Mouse (Mus musculus) E14TG2a.4 (cell line): ENCODE data around the gene Ddx19b.

Experiments used
- CTCF ChIP-seq: conservative IDR thresholded peaks from 2 replicates; pipeline ENCODE4 v1.5.1; 2014; ENCODE audit warnings: low read length
- NANOG ChIP-seq: IDR thresholded peaks from 2 replicates; pipeline ENCODE4 v1.6.1; 2014; ENCODE audit warnings: borderline replicate concordance, low read length, mixed read lengths
- POU5F1 ChIP-seq: IDR thresholded peaks from 2 replicates; pipeline ENCODE4 v1.6.1; 2014; ENCODE audit warnings: low read length, borderline replicate concordance

DNA sequence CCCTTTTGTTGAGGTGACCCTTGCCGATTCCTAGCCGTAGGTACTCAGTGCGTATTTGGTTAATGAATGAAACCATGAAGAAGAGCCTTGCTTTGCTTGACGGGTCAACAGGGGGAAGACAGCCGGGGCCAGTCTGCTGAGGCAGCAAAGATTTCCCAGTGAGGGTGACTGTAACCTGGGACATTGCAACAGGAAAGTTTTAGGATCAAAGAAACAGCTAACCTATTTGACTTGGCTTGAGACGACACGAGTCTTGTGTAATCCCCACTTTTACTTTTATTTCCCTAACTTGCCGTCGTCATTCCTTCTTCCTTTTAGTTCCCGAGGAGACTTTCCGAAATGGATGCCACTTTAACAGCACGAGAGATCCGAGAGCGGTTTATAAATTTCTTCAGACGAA is 5.0 kb upstream of the Ddx19b start:
- TF ChIP-seq CTCF (no peak), POU5F1 (no peak), NANOG (no peak)
